Mouse (Mus musculus) CH12.LX (cell line): ENCODE results near the gene St5.

Source experiments
- BHLHE40 ChIP-seq: IDR thresholded peaks from 2 replicates; pipeline ENCODE4 v1.6.1; 2011; ENCODE audit warnings: mild to moderate bottlenecking, low read depth, low read length, improper control_type of control experiment
- CTCF ChIP-seq, 2 experiments: IDR thresholded peaks in 1 of 2; conservative IDR thresholded peaks in 1 of 2; 2 replicates each; pipeline ENCODE4 v1.5.1; 2011 to 2012; ENCODE audit warnings: low read depth in 2 of 2, low read length in 2 of 2, improper control_type of control experiment in 1 of 2, inconsistent platforms in 1 of 2, mild to moderate bottlenecking in 1 of 2, moderate library complexity in 1 of 2
- EP300 ChIP-seq: IDR thresholded peaks from 2 replicates; pipeline ENCODE4 v1.6.1; 2011; ENCODE audit warnings: low read length, improper control_type of control experiment
- GABPA ChIP-seq: IDR thresholded peaks from 2 replicates; pipeline ENCODE4 v1.6.1; 2012; ENCODE audit warnings: low read depth, low read length, improper control_type of control experiment, inconsistent platforms; ENCODE audit not compliant: insufficient replicate concordance
- MAZ ChIP-seq: IDR thresholded peaks from 2 replicates; pipeline ENCODE4 v1.6.1; 2012; ENCODE audit warnings: low read depth, mild to moderate bottlenecking, inconsistent platforms, low read length, improper control_type of control experiment, moderate library complexity
- MEF2A ChIP-seq: IDR thresholded peaks from 2 replicates; pipeline ENCODE4 v1.6.1; 2014; ENCODE audit warnings: low read depth, mild to moderate bottlenecking, inconsistent platforms, low read length, improper control_type of control experiment, borderline replicate concordance
- POLR2A ChIP-seq: IDR thresholded peaks from 2 replicates; pipeline ENCODE4 v1.6.1; 2011; ENCODE audit warnings: low read depth, mild to moderate bottlenecking, improper control_type of control experiment, low read length
- POLR2AphosphoS2 ChIP-seq: IDR thresholded peaks from 2 replicates; pipeline ENCODE4 v1.6.1; 2011; ENCODE audit warnings: low read depth, low read length, improper control_type of control experiment

- TF ChIP-seq EP300: no peak
- no peak for TF ChIP-seq CTCF (conservative IDR thresholded peaks at IDR 0.05 in 1 of 2, IDR thresholded peaks at IDR 0.05 in 1 of 2; ENCODE audit: low read depth in 2 of 2, low read length in 2 of 2)
- TF ChIP-seq POLR2A: no peak
- TF ChIP-seq GABPA: no peak
- TF ChIP-seq BHLHE40: no peak
- no peak for TF ChIP-seq MAZ
- no peak for TF ChIP-seq POLR2AphosphoS2
- no peak for TF ChIP-seq MEF2A
Measured at GRCm38 (mm10) chr7:109620967-109621366, 82.4 kb downstream of the St5 start.
